ENCODE assay signal across 9 mouse cellular contexts in genomic region chr19:25360571-25361029, GRCm38 (mm10).
A peak's percentile ranks its signal among the peaks of the same experiment; 100 is the strongest.
DNase-seq lines count a peak whose midpoint lies in the region; ATAC-seq and TF ChIP-seq lines count a peak whose summit lies in the region.
"Had no signal": no experiment of that assay in that cellular context is flagged by ENCODE, and none has a peak within 500 bp of the region (broad histone marks: within the 10 kb centered on the region; RNA-seq: fewer than 3 reads in every experiment).

No protein-coding gene starts in this region.

- peak; percentile 41; the same call in 1 of the 2 replicates for ATAC-seq in forebrain, embryonic 12.5 days (ENCODE audit: low FRiP score)
- peak; percentile 90 for ATAC-seq in megakaryocyte progenitor cell, adult 5-6 weeks (replicated peaks; ENCODE audit: poor library complexity)
- no peak for ATAC-seq in cerebellum, adult (ENCODE audit: insufficient number of reproducible peaks, low FRiP score, low TSS enrichment)

- intact Hi-C loops in heart, adult 2 months (cut with DNase I) = no loop called here

- H3K27ac ChIP-seq in heart, embryonic 10.5 days = peak overlapping the region; percentile 78
- H3K27ac ChIP-seq in heart, adult 2 months = no peak overlapping the region
- peak overlapping the region; percentile 19; the same call in 1 of the 2 replicates for H3K27ac ChIP-seq in forebrain, embryonic 12.5 days
- H3K27ac ChIP-seq: limb, embryonic 13.5 days had no signal

- H3K79me2 ChIP-seq in heart, adult 2 months (replicated peaks; ENCODE audit: control insufficient read depth, insufficient read depth, low read length) = no peaks in the 10 kb centered on the region

- H3K9ac ChIP-seq in heart, adult 2 months (ENCODE audit: low read depth, low read length) = no peak overlapping the region
- no peak overlapping the region for H3K9ac ChIP-seq in forebrain, embryonic 12.5 days
- H3K9ac ChIP-seq: limb, embryonic 13.5 days had no signal

- no peak for TF ChIP-seq CTCF in heart, adult 2 months (IDR thresholded peaks at IDR 0.05)

- no peak overlapping the region for H3K4me2 ChIP-seq in forebrain, embryonic 12.5 days
- H3K4me2 ChIP-seq: limb, embryonic 13.5 days had no signal

- H3K9me3 ChIP-seq in heart, embryonic 10.5 days = no peaks in the 10 kb centered on the region
- H3K9me3 ChIP-seq in forebrain, embryonic 12.5 days = no peaks in the 10 kb centered on the region
- H3K9me3 ChIP-seq: limb, embryonic 13.5 days had no signal

- H3K4me1 ChIP-seq in heart, embryonic 10.5 days = peaks cover 59% of the 10 kb centered on the region
- H3K4me1 ChIP-seq in heart, adult 2 months (ENCODE audit: control insufficient read depth, insufficient read depth, low read length) = peaks cover 12% of the 10 kb centered on the region
- peaks cover 36% of the 10 kb centered on the region for H3K4me1 ChIP-seq in forebrain, embryonic 12.5 days

- no peak for TF ChIP-seq POLR2A in heart, adult 2 months (IDR thresholded peaks at IDR 0.05; ENCODE audit: insufficient read depth, low read depth, low read length)

- DNase-seq in heart, embryonic 10.5 days (ENCODE audit: low spot score) = no peak
- DNase-seq in heart, adult 2 months = no peak
- peak; percentile 74 for DNase-seq in CD4-positive helper T cell, adult 2 months (ENCODE audit: low read depth, low spot score)
- DNase-seq in gastrocnemius, adult 8-10 months (ENCODE audit: low spot score in 2 of 2) = no peak
- no peak for DNase-seq in layer of hippocampus, adult 11-12 months (ENCODE audit: low spot score)

- H3K27me3 ChIP-seq in heart, embryonic 10.5 days (ENCODE audit: insufficient read depth, poor library complexity, severe bottlenecking) = no peaks in the 10 kb centered on the region
- H3K27me3 ChIP-seq in heart, adult 2 months (ENCODE audit: control insufficient read depth, insufficient read depth, low read length) = no peaks in the 10 kb centered on the region
- H3K27me3 ChIP-seq in forebrain, embryonic 12.5 days = no peaks in the 10 kb centered on the region
- H3K27me3 ChIP-seq: limb, embryonic 13.5 days had no signal

- no peaks in the 10 kb centered on the region for H3K36me3 ChIP-seq in heart, embryonic 10.5 days
- no peaks in the 10 kb centered on the region for H3K36me3 ChIP-seq in heart, adult 2 months (ENCODE audit: control insufficient read depth, insufficient read depth, low read length)
- H3K36me3 ChIP-seq in forebrain, embryonic 12.5 days (replicated peaks) = no peaks in the 10 kb centered on the region
- H3K36me3 ChIP-seq: limb, embryonic 13.5 days had no signal

- H3K4me3 ChIP-seq in heart, embryonic 10.5 days = 0 out of 2 replicates have a peak overlapping the region, but pooled peaks have one; percentile 5
- no peak overlapping the region for H3K4me3 ChIP-seq in heart, adult 2 months
- no peak overlapping the region for H3K4me3 ChIP-seq in forebrain, embryonic 12.5 days (replicated peaks)
- H3K4me3 ChIP-seq: limb, embryonic 13.5 days had no signal

- no peak for TF ChIP-seq EP300 in heart, adult 2 months (IDR thresholded peaks at IDR 0.05; ENCODE audit: insufficient read depth, low read depth, low read length)

- 19% methylated on average over 9 of the region's 9 CpGs for WGBS in heart, embryonic 10.5 days
- WGBS in heart, adult 2 months = 37% methylated on average over 9 of the region's 9 CpGs
- WGBS in forebrain, embryonic 12.5 days = 49% methylated on average over 9 of the region's 9 CpGs
